Mouse (Mus musculus) leukemia stem cell, adult 10-12 weeks (primary cell): Measurements from ENCODE around the gene Mad2l2. TPM values are rescaled to one million over a fixed set of nuclear protein-coding genes. Genes with fewer than 3 reads are reported as not detected.

ENCODE experiments used
- polyA plus RNA-seq: library from polyadenylated mRNA; stranded (reverse); fragments of >175 nt; gene quantifications from 2 replicates; pipeline ENCODE4 v1.2.3, GENCODE M21; 2012; ENCODE audit warnings: low replicate concordance

Gene Mad2l2
- polyA plus RNA-seq = 18.3 and 24.2 TPM in 2 replicates

GRCm38 (mm10) chr4:148130133-148130532 is at the start of gene Mad2l2:
TSS of gene Mad2l2 (plus strand) at chr4:148130384.

GRCm38 (mm10) chr4:148087907-148088527 is 42.2 kb upstream of the Mad2l2 start, which contains the start of gene Agtrap:
TSS of gene Agtrap (minus strand) at chr4:148088031.

GRCm38 (mm10) chr4:148130561-148131413 is 603 bp downstream of the Mad2l2 start, which contains the start of gene Draxin:
TSS of gene Draxin (minus strand) at chr4:148130698.

GRCm38 (mm10) chr4:148151267-148152168 is 21.3 kb downstream of the Mad2l2 start, which contains the start of gene Fbxo6:
TSS of gene Fbxo6 (minus strand) at chr4:148152140.

GRCm38 (mm10) chr4:148160436-148161390 is 30.5 kb downstream of the Mad2l2 start, which contains the start of the genes Fbxo44 and Fbxo2:
TSS of gene Fbxo44 (minus strand) at chr4:148160482.
TSS of gene Fbxo2 (plus strand) at chr4:148160621.

Other genes with a start within 250 kb of the Mad2l2 start
- 16.8 and 46.1 TPM in 2 replicates for gene Mfn2, start 225.7 kb upstream of the Mad2l2 start, polyA plus RNA-seq
- gene Plod1, start 193.6 kb upstream of the Mad2l2 start, polyA plus RNA-seq = 5.4 and 8.1 TPM in 2 replicates
- 97.1 and 132 TPM in 2 replicates for gene 2510039O18Rik, start 189.5 kb upstream of the Mad2l2 start, polyA plus RNA-seq
- not detected in 2 replicates for gene Nppb, start 144.6 kb upstream of the Mad2l2 start, polyA plus RNA-seq
- not detected in 2 replicates for gene Nppa, start 129.7 kb upstream of the Mad2l2 start, polyA plus RNA-seq
- gene Clcn6, start 91.6 kb upstream of the Mad2l2 start, polyA plus RNA-seq = 1.5 and 1.6 TPM in 2 replicates
- 14.7 and 23.3 TPM in 2 replicates for gene Mthfr, start 91.3 kb upstream of the Mad2l2 start, polyA plus RNA-seq
- 3.4 and 11.6 TPM in 2 replicates for gene Agtrap, start 42.4 kb upstream of the Mad2l2 start, polyA plus RNA-seq
- gene Draxin, start 314 bp downstream of the Mad2l2 start, polyA plus RNA-seq = 0.03 and 0.17 TPM in 2 replicates
- gene Fbxo6, start 21.8 kb downstream of the Mad2l2 start, polyA plus RNA-seq = 22.6 and 24.6 TPM in 2 replicates
- gene Fbxo44, start 30.1 kb downstream of the Mad2l2 start, polyA plus RNA-seq = 8.9 and 13.4 TPM in 2 replicates
- 0.55 and 1.0 TPM in 2 replicates for gene Fbxo2, start 30.2 kb downstream of the Mad2l2 start, polyA plus RNA-seq
- gene Disp3, start 157.6 kb downstream of the Mad2l2 start, polyA plus RNA-seq = 0.03 and 0.11 TPM in 2 replicates